Mouse (Mus musculus): ENCODE data around the gene Sf3a1.
"Not testable (repeated sequence)": the region's sequence is repeated elsewhere in the genome, so short reads cannot be mapped to it uniquely, and the experiment has no call there.

The Sf3a1 gene

DNA sequence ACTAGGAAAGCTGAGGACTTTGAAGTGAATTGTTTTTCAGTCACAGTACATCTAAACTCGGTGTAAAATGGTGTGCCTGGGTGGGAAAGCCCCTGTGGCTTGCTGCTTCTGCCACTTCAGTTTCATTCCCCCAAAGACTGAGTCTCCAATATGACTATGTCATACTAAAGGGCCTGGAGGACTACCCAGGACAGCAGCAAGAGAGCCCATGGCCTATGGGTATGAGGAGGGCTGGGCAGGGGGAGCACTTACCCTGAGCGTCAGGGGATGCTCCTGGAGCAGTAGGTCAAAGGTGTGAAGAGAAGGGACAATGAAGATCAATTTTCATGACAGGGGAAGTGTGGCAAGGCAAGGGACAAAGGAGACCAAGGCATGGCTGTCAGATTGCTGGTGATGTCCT, 21.2 kb upstream of the Sf3a1 start:
- DNase-seq (ENCODE audit: low spot score), result no peak

- no peak for DNase-seq (ENCODE audit: low spot score)
Measured at GRCm38 (mm10) chr11:4141505-4141904, 18.6 kb upstream of the Sf3a1 start.

DNA sequence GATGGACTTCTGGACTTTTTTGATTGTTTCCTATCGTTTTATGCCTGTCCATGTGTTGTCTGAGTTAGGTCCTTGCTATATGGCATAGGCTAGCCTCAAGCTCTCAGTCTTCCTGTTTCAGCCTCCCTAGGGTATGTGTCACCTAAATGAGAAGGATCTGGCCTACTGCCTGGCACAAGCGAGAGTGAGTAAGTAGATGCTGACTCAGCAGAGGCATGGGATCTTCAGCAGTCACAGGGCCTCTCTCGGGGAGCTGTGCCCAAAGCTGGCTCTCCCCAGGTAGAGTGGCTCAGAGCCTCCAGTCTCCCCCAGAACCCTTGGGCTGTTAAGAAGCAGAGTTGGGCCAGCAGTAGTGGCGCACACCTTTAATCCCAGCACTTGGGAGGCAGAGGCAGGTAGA, 17.8 kb upstream of the Sf3a1 start:
- no peak for DNase-seq (ENCODE audit: low spot score)

DNA sequence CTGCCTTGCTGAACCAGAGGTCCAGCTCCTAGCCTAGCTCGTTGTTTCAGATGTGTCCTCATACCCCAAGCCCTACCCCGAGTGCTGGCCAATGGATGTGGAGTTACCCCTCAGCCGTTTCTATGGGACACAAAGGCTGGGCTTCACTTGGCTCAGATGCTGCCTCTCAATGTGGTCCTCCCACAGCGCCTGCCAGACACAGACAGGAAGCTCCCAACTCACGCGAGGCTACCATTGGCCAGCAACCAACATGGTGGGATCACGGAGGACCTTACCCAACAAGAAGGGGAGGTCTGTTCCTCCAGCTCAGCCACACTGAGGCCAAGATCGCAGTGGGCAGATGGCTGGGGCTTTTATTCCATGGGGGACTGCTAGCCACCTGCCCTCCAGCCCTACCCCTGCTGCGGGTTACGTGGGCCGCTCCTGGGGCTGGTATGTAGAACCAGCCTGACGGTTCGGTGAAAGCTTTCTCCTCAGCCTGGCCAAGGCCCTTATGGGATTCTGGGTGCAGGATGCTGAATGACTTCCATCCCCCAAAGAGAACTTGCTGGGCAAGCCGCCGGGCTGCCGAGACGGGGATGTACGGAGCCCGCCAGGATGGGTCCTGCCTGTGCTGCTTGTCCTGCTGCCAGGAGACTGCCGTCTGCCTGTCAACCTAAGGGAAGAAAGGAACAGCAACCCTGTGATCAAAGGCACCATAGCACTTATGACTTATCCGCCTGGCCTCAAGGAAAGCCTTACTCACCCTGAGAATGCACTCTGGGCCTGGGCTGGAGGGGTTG, 16.7 kb upstream of the Sf3a1 start:
- DNase-seq (ENCODE audit: low spot score), result no peak

DNA sequence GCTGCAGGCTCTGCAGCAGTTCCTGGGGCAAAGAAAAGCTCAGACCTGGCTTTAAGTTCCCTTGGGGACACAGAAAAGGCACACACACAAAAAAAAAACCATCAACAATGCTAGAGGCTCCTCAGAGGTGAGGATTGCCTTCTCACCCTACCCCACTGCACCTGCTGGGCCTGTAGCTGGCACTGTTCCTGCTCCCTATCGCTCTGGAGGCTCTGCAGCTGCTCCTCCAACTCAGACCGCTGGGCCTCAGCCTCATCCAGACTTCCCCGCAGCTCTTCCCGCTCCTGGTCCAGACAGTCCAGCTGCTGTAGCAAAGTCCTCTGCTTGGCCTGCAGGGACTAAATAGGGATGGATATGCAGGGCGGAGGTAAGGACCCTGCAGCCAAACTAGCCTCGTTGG, 13.8 kb upstream of the Sf3a1 start:
- no peak for DNase-seq (ENCODE audit: low spot score)

GRCm38 (mm10) chr11:4147098-4147497, 13.1 kb upstream of the Sf3a1 start:
- no peak for DNase-seq (ENCODE audit: low spot score)

DNA sequence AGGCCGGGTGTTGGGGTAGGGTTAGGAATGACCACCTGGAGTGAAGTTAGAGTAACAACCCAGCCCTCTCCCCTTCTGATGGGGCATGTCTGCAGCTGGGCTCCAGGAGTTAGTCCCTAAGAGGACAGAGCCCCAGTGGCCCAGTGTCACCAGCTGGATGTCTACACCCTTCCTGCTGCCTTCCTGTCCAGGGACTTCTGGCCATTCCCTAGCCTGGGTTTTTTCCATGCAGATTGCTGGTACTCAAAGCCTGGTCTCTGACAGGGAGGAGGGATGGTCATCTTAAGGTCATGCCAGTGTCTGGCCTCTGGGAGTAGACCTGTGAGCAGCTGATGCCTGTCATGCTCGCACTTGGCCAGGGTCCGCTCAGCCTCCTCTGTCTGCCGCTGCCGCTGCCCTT, 12.0 kb upstream of the Sf3a1 start:
- DNase-seq (ENCODE audit: low spot score), result no peak

GRCm38 (mm10) chr11:4148536-4149156, 11.5 kb upstream of the Sf3a1 start:
- DNase-seq (ENCODE audit: low spot score), result no peak

DNA sequence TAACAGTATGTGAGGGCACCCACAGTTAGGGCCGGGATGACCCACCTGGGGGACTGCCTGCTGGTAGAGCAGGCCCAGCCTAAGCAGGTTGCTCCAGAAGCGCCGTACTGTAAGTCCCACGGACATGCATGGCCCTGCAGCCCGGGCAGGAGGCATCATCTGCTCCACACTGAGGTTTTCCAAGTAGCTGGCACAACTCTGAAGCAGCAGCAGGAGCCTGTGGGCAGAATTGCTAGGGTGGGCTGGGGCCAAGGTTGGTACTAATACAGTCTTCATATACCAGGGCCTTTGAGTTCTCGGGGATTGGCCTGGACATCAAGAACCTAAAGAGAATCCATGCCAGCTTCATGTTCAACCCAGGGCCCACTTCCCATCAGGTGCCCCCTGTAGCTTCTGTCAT, 10.3 kb upstream of the Sf3a1 start:
- no peak for DNase-seq (ENCODE audit: low spot score)

DNA sequence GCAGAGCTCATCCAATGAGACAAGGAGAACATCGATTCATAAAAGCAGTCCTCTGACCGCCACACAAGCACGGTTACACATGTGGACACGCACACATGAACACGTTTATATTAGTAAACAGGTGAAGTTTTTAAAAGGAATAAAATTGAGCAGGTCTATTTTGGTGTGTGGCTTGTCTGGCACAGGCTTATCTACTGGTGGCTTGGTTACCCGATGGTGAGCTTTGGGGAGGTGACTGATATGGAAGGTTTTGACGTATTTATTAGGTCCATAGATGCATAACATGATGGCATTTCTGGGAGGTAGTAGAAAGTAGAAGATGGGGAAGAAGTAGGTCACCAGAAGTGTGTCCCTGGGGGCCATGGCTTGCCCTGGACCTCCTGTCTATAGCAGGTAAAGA, 6.5 kb upstream of the Sf3a1 start:
- DNase-seq (ENCODE audit: low spot score), result no peak

- DNase-seq (ENCODE audit: low spot score), result no peak
Measured at GRCm38 (mm10) chr11:4155641-4156040, 4.5 kb upstream of the Sf3a1 start.

DNA sequence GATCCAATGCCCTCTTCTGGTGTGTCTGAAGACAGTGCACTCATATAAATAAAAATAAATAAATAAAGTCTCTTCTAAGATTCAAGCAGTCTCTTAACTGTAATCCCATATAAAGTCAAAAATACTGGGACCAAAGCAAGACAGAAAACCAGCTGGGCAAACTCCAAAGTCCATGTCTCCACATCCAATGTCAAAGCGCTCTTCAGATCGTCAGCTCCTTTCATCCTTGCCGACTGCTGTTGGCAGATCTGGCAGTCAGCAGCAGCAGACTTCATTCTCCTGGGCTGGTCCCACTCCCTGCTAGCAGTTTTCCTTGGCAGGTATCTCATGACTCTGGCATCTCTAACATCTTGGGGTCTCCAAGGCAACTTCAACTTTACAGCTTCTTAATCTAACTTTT, 1.5 kb upstream of the Sf3a1 start:
- DNase-seq (ENCODE audit: low spot score), result no peak

- no peak for DNase-seq (ENCODE audit: low spot score)
Measured at GRCm38 (mm10) chr11:4160758-4161480, 769 bp downstream of the Sf3a1 start.

- no peak for DNase-seq (ENCODE audit: low spot score)
Measured at GRCm38 (mm10) chr11:4164701-4165100, 4.6 kb downstream of the Sf3a1 start.

GRCm38 (mm10) chr11:4166467-4167090, 6.4 kb downstream of the Sf3a1 start:
- DNase-seq (ENCODE audit: low spot score), result no peak

GRCm38 (mm10) chr11:4174586-4174985, 14.4 kb downstream of the Sf3a1 start:
- DNase-seq (ENCODE audit: low spot score), result no peak

GRCm38 (mm10) chr11:4177716-4178115, 17.6 kb downstream of the Sf3a1 start:
- no peak for DNase-seq (ENCODE audit: low spot score)

- DNase-seq (ENCODE audit: low spot score), result no peak
Measured at GRCm38 (mm10) chr11:4182061-4182460, 21.9 kb downstream of the Sf3a1 start.

DNA sequence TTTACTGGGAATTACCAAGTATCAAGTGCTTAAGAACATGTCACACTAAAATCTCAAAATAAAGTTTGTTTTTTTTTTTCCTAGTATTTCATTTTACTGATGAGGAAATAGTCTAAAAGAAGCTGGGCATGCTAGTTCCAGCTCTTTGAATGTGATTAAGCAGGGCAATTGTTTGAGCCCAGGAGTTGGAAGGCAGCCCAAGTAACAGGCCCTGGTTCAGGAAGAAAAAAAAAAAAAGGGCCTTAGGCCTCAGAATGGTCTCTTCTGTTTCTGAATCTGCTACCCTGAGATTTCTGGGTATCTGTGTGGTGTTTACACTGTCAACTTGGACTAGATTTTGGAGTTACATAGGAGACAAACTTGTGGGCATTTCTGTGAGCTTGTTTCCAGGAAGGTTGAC, 23.4 kb downstream of the Sf3a1 start:
- DNase-seq (ENCODE audit: low spot score), result no peak

DNA sequence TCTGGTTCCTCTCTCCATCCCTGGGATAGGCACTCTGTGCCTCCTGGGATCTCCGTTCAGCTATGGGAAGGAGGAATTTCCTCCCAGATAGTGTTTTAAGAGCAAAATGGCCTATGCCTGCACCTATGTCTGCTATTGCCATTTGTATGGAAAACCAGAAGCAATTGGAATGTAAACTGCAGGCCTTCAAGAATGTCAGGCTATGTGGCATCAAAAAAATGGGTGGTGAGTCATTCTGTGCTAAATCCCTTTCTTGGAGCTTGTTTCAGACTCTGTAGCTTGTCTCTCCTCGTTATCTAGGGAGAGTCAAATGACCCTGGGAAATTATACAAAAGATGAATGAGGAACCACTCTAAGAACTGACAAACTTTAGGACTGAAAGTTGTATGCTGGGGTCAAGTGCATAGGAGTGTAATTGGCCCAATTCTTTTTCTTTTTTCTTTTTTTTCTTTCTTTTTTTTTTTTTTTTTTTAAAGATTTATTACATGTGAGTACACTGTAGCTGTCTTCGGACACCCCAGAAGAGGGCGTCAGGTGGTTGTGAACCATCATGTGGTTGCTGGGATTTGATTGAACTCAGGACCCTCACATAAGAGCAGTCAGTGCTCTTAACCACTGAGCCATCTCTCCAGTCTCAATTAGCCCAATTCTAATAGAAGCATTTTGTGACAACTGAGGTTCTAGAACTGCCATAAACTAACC, 24.3 kb downstream of the Sf3a1 start:
- no peak for DNase-seq (ENCODE audit: low spot score)

DNA sequence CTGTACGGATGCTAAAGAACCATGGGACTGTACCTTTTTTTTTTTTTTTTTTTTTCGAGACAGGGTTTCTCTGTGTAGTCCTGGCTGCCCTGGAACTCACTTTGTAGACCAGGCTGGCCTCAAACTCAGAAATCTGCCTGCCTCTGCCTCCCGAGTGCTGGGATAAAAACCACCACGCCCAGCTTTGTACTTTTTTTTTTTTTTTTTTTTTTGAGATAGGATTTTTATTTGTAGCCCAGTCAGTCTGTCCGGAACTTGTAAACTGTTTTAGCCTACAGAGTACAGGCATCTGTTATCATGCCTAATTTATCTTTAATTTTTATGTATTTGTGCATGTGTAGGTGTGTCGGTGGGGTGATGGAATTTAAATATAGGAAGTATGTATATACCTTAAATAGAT, 25.3 kb downstream of the Sf3a1 start:
- DNase-seq (ENCODE audit: low spot score), result not testable (repeated sequence)
